Mouse (Mus musculus) neural tube, postnatal 0 days (tissue): ENCODE data around the gene Reps1. TPM values are rescaled to one million over a fixed set of nuclear protein-coding genes. Genes with fewer than 3 reads are reported as not detected.

ENCODE experiments used
- polyA plus RNA-seq: library from polyadenylated mRNA; unstranded; fragments of >200 nt; fragmentation: Nextera tagmentation; extraction: Ambion mirVana; gene quantifications from 2 replicates; pipeline ENCODE4 v1.2.1, GENCODE M21; 2015

Gene Reps1
- 31.3 and 32.1 TPM in 2 replicates for polyA plus RNA-seq

DNA sequence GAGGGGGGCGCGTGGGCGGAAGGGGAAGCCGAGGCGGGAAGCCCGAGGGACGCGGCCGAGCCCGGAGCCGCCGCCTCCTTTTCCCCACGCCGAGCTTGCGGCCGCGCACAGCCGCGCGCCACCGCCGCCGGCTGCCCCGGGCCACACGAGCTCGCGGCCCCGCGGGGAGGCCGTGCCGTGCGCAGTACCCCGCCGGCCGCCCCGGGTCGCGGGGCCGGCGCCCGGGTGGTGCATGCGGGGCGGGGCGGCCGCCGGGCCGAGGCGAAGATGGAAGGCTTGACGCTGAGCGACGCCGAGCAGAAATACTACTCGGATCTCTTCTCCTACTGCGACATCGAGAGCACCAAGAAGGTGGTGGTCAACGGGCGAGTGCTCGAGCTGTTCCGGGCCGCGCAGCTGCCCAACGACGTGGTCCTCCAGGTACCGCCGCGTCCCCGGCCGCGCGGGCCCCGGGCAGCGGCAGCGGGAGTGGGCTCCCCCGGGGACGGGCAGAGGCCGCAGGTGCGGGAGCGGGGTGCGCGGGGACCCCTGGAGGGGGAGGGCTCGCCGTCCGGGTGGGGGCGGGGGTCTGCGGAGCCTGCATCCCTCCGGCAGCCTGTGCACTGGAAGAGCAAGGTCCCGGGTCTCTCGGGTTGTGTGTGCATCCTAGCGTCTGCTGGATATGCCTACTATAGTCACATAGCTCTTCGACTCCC lies at the start of gene Reps1:
Gene Reps1, plus strand, starts transcription at position 166 of the 695 bp plus-strand sequence.

DNA sequence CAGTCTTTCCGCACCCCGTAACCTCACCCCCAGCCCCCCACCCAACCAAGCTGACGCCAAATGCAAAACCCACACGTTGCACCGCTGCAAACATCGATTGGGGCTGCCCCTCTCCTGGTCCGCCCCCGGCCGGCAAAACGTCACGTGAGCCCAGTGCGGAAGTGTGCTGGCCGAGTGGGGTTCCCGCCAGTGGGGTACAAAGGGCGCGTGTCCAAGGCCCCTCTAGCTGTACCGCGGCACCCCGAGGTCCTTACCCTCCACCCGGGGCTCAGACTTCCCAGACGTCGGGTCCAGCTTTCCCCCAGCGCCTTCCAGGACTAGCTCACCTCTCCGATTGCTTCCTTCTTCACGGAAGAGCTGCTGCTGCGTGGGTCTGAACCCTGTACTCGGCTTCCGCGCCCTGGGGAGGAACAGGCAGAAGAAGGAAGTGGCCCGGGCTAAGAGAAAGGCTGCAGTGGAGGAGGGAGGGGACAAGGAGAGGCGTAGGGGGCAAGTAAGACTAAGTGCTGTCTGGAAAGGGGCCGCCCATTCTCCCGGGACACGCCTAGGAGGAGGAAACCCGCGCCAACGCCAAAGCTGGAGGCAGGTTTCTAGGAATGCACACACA lies 32.8 kb upstream of the Reps1 start, which contains the start of gene Abracl:
Gene Abracl, minus strand, starts transcription at position 548 of the 607 bp plus-strand sequence.

Other genes starting within 250 kb of the Reps1 start
- gene Heca, start 107.8 kb upstream of the Reps1 start, polyA plus RNA-seq: 4.8 and 5.7 TPM in 2 replicates
- gene Abracl, start 32.6 kb upstream of the Reps1 start, polyA plus RNA-seq: 50.0 and 60.3 TPM in 2 replicates
- gene Ect2l, start 155.0 kb downstream of the Reps1 start, polyA plus RNA-seq: 0.50 and 0.76 TPM in 2 replicates
- gene Ccdc28a, start 179.1 kb downstream of the Reps1 start, polyA plus RNA-seq: 6.0 and 6.1 TPM in 2 replicates